Mouse (Mus musculus) gastrocnemius, postnatal 4 days (tissue): Measurements from ENCODE around the gene Ces2e. TPM values are rescaled to one million over a fixed set of nuclear protein-coding genes. Genes with fewer than 3 reads are reported as not detected.
"Not testable (repeated sequence)": the region's sequence is repeated elsewhere in the genome, so short reads cannot be mapped to it uniquely, and the experiment has no call there.

Experiments
- DNase-seq, 2 experiments: peaks; one replicate each; pipeline ENCODE4 v3.0.0; 2021 to 2022; ENCODE audit warnings: low spot score in 2 of 2, mixed read lengths in 2 of 2
- long read RNA-seq, 2 experiments: library from polyadenylated mRNA; stranded (forward); transcript quantifications; one replicate each; pipeline ENCODE4 v2.0.0; 2021
- total RNA-seq, 2 experiments: library from RNA; stranded (reverse); gene quantifications; 2 replicates each; pipeline ENCODE4 v1.2.3; 2021

Ces2e gene
- total RNA-seq, result under 1 TPM in 1 of 2 experiments, not detected in 1; 0.18 TPM
- long read RNA-seq, experiment 1, result 0 reads
- long read RNA-seq, experiment 2, partial matches to known transcripts, result 0 of 2 reads
- long read RNA-seq, experiment 2, other reads (novel, unspliced or antisense), result 1 of 2 reads

DNA sequence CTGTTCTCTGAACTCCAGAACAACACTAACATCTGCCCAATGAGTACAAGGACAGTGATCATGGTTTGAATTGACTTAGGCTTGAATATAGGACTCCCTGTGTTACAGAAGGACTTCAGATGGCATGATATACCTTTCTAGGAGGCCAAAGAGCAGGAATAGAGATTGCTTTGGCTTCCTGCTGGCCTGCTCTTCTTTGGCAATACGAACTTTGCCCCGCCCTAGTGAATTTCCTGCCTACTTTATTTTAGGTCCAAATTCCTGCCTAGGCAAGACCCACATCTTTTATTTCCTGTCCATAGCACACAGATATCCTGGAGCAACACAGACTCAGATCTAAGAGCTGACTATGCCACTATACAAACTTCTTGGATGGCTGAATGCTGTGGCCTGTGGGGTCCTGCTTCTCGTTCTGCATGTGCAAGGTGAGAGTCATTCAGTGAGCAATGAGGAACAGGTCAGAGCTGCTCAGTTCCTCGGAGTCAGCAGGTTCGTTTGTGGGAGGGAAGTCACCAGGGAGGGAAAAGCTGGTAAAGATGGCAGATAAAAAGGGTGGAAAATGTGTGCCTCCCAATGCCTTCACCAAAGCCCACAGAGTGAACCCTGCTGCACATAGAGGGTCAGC is at the start of gene Ces2e:
Ces2e (plus strand) TSS at position 289 of the 625 bp plus-strand sequence.
- DNase-seq, result no peak

DNA sequence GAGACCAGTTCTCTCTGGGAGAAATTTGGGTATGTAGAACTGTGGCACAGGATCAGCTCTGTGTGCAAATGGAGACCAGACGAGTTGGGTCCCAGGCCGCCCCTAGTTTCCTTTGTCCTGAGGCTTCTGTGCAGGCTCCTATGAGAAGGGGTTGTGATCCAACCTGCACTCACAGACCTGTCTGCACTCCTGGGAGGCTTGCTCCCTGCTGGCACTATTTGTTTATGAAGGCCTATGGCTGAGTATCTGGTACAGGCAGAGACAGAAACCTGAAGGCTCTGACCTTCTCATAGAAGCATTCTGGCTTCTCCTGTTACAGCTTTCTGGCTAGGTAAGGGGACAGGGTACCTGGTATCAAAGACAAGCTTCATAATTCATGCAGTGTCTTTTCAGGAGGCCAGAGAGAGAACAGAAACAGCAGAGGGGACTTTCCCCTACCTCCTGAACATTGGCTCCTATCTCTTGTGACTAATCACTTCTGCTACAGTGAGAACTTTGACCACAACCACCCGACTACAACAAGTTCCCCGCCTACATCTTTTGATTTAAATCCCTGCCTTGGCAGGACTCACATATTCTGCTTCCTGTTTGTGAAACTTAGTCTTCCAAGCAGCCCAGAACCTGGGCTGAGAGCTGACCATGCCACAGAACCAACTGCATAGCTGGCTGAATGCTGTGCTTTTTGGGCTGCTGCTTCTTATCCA is 39.7 kb upstream of the Ces2e start:
- DNase-seq, result not testable (repeated sequence)

DNA sequence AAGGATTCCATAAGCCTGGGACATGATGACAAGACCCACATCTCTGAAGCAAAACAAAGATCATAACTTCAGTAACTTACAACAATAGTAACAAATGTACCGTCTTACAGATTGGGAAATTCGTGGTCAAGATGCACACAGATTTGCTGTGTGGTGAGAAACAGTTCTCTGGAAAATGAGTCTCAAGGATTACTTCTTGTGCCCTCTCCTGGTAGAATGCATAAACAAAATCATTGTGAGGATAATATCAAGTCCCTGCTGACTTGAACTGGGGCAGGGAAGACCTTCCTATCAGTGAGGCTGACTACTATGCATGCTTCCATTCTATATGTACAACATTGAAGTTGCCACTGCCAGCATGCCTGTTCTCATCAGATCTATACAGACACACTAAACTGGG is 24.3 kb upstream of the Ces2e start:
- no peak for DNase-seq

DNA sequence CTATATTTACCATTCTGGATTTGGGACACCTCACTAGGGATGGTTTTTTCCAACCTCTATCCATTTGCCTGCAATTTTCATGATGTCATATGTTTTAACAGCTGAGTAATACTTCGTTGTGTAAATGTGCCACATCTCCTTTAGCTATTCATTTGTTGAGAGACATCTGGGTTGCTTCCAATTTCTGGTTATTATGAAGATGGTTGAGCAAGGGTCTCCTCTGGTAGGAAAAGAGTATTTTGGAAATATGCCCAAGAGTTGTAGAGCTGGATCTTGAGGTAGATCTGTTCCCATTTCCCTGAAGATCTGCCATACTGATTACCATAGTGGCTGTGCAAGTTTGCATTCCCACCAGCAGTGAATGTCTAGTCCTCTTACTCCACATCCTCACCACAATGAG is 18.9 kb upstream of the Ces2e start:
- no peak for DNase-seq

DNA sequence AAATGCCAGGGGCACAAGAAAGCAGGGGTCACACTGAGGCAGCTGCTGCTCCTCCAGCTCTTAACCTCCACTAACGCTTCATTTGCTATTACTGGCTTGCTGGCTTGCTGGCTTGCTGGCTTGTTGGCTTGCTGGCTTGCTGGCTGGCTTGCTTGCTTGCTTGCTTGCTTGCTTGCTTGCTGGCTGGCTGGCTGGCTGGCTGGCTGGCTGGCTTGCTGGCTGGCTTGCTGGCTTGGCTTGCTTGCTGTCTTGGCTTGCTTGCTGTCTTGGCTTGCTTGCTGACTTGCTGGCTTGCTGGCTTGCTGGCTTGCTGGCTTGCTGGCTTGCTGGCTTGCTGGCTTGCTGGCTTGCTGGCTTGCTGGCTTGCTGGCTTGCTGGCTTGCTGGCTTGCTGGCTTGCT is 17.0 kb upstream of the Ces2e start:
- DNase-seq, result peak; percentile 18 to 56

DNA sequence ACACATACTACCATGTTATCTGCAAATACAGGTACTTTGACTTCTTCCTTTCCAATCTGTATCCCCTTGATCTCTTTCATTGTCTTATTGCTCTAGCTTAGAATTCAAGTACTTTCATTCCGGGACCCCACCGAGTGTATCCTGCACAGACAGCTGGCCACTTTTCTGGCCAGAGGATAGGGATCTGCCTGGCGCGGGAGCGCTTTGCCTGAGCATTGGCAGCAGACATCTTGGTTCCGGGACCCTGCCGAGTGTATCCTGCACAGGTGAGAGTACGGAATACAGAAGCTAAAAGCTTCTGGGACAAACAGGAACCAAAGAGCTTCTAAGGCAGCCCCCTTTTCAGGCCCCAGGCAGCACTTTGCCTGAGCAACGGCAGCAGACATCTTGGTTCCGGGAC is 16.4 kb upstream of the Ces2e start:
- not testable (repeated sequence) for DNase-seq

DNA sequence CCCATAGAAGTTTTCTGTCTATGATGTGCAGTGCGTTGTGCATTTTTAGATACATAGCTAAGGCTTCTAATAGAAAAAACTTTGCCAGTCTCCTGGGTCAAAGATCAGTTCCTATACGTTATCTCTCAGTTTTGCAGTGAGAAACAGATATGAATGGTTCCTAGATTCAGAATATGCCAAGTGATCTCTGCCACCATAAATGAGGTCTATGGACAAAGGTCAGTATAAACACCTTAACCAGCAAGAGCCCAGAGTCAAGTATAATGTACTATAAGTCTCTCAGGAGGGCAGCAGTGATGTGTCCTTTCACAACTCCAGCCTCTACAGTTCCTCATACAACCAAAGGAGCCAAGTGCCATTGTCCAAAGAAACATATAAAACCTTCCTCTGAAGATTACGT is 1.2 kb downstream of the Ces2e start:
- no peak for DNase-seq

DNA sequence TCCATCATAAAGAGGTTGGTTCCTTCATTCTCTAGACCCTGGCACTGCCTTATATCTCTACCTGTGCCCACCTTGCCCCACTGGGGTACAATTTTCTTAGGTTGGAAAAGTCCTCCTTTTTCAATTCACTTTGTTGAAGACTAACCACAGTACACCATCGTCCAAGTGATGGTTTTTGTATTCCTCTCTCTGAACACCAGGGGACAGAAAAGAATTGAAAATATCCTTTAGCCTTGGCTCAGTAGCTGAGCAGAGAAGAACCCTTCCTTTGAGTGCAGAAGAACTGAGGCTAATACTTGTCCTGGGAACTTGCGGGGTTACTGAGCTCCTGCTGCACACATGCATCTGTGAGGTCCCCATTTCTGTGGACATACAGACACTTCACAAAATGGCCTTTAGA is 18.6 kb downstream of the Ces2e start:
- no peak for DNase-seq

DNA sequence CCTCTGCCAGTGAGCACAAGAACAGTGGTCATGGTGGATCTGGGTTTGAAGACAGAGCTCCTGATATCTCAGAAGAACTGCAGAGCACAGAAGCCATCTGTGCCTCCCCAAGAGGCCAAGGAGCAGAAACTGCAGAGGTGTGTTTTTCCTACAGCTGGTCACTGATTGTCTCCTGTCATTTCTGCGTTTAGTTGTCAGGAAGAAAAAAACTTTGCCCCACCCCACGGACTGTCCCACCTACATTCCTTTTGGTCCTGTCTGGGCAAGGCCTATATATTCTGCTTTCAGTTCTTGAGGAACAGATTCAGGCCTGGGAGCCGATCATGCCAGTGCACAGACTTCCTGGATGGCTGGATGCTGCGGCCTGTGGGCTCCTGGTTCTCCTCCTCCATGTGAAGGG is 21.0 kb downstream of the Ces2e start, which contains the start of gene Ces2f:
Ces2f (plus strand) TSS at position 301 of the 400 bp plus-strand sequence.
- DNase-seq, result no peak

DNA sequence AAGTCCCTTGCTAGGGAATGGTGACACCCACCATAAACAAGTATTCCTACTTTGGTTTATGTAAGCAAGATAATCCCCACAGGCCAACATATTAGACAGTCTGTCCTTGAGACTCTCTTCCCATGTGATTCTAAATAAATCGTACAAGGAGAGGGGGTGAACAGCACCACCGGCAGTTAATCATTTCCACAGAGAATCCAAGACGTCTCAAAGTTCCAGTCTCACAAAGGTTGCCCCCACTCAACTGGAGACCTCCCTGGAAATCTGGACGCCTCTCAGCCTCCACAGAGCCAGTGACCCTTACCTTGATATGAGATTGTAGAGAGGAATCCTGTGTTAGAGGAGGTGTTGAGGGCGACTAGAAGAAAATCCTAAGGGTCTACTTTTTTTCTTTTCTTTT is 23.0 kb downstream of the Ces2e start:
- no peak for DNase-seq

DNA sequence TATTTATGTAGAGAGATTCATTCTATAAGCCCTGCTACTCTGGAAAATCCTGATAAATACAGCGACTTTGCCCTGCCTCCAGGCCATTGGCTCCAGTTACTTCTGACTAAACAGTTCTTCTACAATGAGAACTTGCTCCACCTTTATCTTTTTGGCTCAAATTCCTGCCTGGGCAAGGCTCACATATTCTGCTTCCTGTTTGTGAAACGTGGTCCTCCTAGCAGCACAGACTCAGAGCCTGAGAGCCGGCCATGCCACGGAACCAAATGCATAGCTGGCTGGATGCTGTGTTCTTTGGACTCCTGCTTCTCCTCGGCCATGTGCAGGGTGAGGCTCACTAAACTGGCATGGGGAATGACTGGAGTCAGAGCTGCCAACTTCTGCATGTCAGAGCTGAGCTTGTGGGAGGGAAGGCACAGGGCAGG is 35.5 kb downstream of the Ces2e start, which contains the start of gene Ces2g:
Ces2g (plus strand) TSS at position 182 of the 425 bp plus-strand sequence.
- DNase-seq, result no peak

DNA sequence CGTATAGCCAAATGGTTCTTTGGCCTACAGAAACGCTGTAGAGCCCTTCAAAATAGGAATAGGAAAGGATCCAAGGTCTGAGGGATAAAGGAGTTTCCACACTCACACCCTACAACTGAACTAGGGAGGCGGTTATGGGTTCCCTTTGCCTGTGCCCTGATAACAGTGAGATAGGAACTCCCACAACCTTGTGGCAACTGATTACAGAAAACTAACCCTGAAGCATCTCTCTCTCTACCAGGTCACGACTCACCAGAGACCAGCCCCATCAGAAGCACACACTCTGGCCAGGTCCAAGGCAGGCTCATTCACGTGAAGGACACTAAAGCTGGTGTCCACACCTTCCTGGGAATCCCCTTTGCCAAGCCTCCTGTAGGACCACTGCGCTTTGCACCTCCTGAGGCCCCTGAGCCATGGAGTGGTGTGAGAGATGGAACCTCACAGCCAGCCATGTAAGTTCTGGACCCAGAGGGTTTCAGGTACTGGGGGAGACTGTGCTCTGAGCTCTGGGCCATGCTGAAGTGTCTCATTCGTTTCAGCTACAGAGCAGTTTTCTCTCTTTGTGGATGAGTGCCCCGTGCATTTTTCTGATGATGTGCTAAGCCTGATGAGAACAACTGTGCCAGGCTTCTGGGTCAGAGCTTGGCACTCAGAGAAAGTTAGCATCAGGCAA is 36.3 kb downstream of the Ces2e start:
- no peak for DNase-seq

DNA sequence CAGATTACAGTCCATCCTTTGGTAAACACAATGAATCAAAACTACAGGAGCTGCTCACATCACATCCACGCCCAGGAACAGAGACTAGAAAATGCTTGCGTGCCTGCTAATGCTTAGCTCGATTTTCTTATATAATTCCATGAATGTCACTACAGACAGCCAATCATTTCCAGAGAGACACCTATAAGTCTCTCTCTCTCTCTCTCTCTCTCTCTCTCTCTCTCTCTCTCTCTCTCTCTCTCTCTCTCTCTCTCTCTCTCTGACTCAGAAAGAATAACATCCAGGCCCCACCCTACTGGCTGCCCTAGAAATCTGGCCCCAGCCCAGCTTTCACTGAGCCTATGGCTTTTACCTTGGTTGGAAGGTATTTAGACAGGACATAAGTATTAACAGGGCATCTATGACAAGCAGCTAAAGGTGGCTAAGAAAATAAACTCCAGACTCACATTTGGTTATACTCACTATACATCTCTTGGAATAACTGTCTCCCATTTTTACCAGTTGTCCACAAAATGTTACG is 37.4 kb downstream of the Ces2e start:
- DNase-seq, result no peak

DNA sequence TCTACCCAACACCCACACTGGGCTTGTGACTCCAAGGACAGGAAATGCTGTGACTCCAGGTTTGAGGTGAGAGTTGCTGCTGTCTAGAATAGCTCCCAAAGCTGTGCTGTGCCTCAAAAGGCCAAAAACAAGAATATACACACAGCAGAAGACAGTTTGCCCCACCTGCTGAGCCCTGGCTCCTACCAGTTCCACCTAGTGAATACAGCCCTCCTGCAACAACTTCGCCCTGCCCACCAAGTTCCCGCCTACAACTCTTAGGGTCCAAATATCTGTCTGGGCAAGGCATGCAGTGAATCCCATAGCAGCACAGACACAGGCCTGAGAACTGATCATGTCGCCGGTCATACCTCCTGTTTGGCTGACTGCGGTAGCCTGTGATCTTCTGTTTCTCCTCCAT is 58.1 kb downstream of the Ces2e start:
- no peak for DNase-seq

Other genes with a start within 250 kb of the Ces2e start
- gene Ces2a, start 192.3 kb upstream of the Ces2e start, total RNA-seq, result not detected
- gene Ces2b, start 94.7 kb upstream of the Ces2e start, total RNA-seq, result under 1 TPM; 0.10 to 0.18 TPM
- under 1 TPM; 0.13 to 0.17 TPM for gene Ces2c, start 79.2 kb upstream of the Ces2e start, total RNA-seq
- gene Ces2f, start 21.1 kb downstream of the Ces2e start, total RNA-seq, result under 1 TPM in 1 of 2 experiments, not detected in 1; 0.05 TPM
- gene Ces2g, start 35.5 kb downstream of the Ces2e start, total RNA-seq, result 1 to 10 TPM; 1.0 to 1.1 TPM
- not detected for gene Ces2h, start 74.6 kb downstream of the Ces2e start, total RNA-seq
- 1 to 10 TPM in 1 of 2 experiments, not detected in 1; 1.5 TPM for gene Ces3a, start 122.3 kb downstream of the Ces2e start, total RNA-seq
- not detected for gene Ces3b, start 157.5 kb downstream of the Ces2e start, total RNA-seq
- gene Ces4a, start 205.5 kb downstream of the Ces2e start, total RNA-seq, result not detected
- gene Cbfb, start 244.4 kb downstream of the Ces2e start, total RNA-seq, result 10 to 100 TPM; 48.5 to 55.6 TPM